Mouse (Mus musculus) naive thymus-derived CD4-positive, alpha-beta T cell, adult 2 months (primary cell): ENCODE results near the gene Arhgap44.

Experiments used
- DNase-seq: peaks from one replicate; pipeline ENCODE4 v3.0.0-alpha.2; 2011; ENCODE audit warnings: low read depth

Arhgap44 gene

GRCm38 (mm10) chr11:65004836-65005235, 157.9 kb downstream of the Arhgap44 start:
- DNase-seq, result no peak

GRCm38 (mm10) chr11:65003611-65004010, 159.2 kb downstream of the Arhgap44 start:
- DNase-seq, result no peak

- DNase-seq, result no peak
Measured at GRCm38 (mm10) chr11:65001729-65002128, 161.0 kb downstream of the Arhgap44 start.

GRCm38 (mm10) chr11:64999685-65000084, 163.1 kb downstream of the Arhgap44 start:
- DNase-seq, result no peak

GRCm38 (mm10) chr11:64998439-64998838, 164.3 kb downstream of the Arhgap44 start:
- DNase-seq, result no peak

GRCm38 (mm10) chr11:64988556-64988955, 174.2 kb downstream of the Arhgap44 start:
- DNase-seq, result no peak

GRCm38 (mm10) chr11:64979489-64979845, 183.3 kb downstream of the Arhgap44 start:
- peak; percentile 52 for DNase-seq

GRCm38 (mm10) chr11:64978720-64979488, 183.9 kb downstream of the Arhgap44 start, which contains the start of gene Elac2:
Elac2 (plus strand) TSS chr11:64979038.
- DNase-seq, result peak; percentile 99

GRCm38 (mm10) chr11:64972418-64972817, 190.3 kb downstream of the Arhgap44 start:
- no peak for DNase-seq

- DNase-seq, result no peak
Measured at GRCm38 (mm10) chr11:64971471-64971988, 191.2 kb downstream of the Arhgap44 start.

- no peak for DNase-seq
Measured at GRCm38 (mm10) chr11:64968939-64969342, 193.8 kb downstream of the Arhgap44 start.

GRCm38 (mm10) chr11:64968507-64968906, 194.3 kb downstream of the Arhgap44 start:
- DNase-seq, result peak; percentile 26

GRCm38 (mm10) chr11:64962629-64963028, 200.1 kb downstream of the Arhgap44 start:
- DNase-seq, result no peak

- no peak for DNase-seq
Measured at GRCm38 (mm10) chr11:64956962-64957729, 205.6 kb downstream of the Arhgap44 start.
